Mouse (Mus musculus) heart, postnatal 36 days (tissue): Measurements from ENCODE around the gene Mical3. TPM values are rescaled to one million over a fixed set of nuclear protein-coding genes. Genes with fewer than 3 reads are reported as not detected.
"Not testable (repeated sequence)": the region's sequence is repeated elsewhere in the genome, so short reads cannot be mapped to it uniquely, and the experiment has no call there.

ENCODE experiments used
- DNase-seq, 2 experiments: peaks; one replicate each; pipeline ENCODE4 v3.0.0; 2021 to 2022
- intact Hi-C: fragments of 180-260 bp; cut with DNase I; formaldehyde crosslinking; loops from one replicate; pipeline ENCODE4 v1.15.1; 2025
- total RNA-seq, 2 experiments: library from RNA; stranded (reverse); gene quantifications; 2 replicates each; pipeline ENCODE4 v1.2.3; 2021

Gene Mical3
- total RNA-seq, 2 experiments from 2014 or later = 119 to 136 TPM

- peak; percentile 88 to 91 for DNase-seq
- intact Hi-C loops = no loop called here
Observed at GRCm38 (mm10) chr6:120916074-120916971, 214.5 kb downstream of the Mical3 start, which contains the start of gene Bid. TSS of gene Bid (minus strand) at chr6:120916853.

GRCm38 (mm10) chr6:120915649-120915975 is 215.2 kb downstream of the Mical3 start:
- intact Hi-C loops = no loop called here
- no peak for DNase-seq

GRCm38 (mm10) chr6:120914911-120915648 is 215.7 kb downstream of the Mical3 start:
- intact Hi-C loops = no loop called here
- DNase-seq = no peak

- DNase-seq = no peak
- intact Hi-C loops = no loop called here
Observed at GRCm38 (mm10) chr6:120914533-120914910, 216.3 kb downstream of the Mical3 start.

GRCm38 (mm10) chr6:120913783-120914182 is 217.0 kb downstream of the Mical3 start:
- intact Hi-C loops = no loop called here
- DNase-seq = no peak

GRCm38 (mm10) chr6:120912931-120913330 is 217.9 kb downstream of the Mical3 start:
- intact Hi-C loops = no loop called here
- DNase-seq = peak in 1 of 2 experiments; percentile 16

GRCm38 (mm10) chr6:120911213-120912007 is 219.4 kb downstream of the Mical3 start:
- peak in 1 of 2 experiments; percentile 46 for DNase-seq
- intact Hi-C loops = no loop called here

GRCm38 (mm10) chr6:120909501-120909900 is 221.3 kb downstream of the Mical3 start:
- intact Hi-C loops = no loop called here
- no peak for DNase-seq

- intact Hi-C loops, DNase-seq: not testable (repeated sequence)
Observed at GRCm38 (mm10) chr6:120907876-120908597, 222.8 kb downstream of the Mical3 start.

GRCm38 (mm10) chr6:120906521-120906920 is 224.3 kb downstream of the Mical3 start:
- intact Hi-C loops = no loop called here
- DNase-seq = no peak

- intact Hi-C loops = no loop called here
- DNase-seq = no peak
Observed at GRCm38 (mm10) chr6:120905111-120905510, 225.7 kb downstream of the Mical3 start.

GRCm38 (mm10) chr6:120903961-120904360 is 226.8 kb downstream of the Mical3 start:
- intact Hi-C loops = loop anchor here (5.0 kb wide), 1 partner anchor 228 kb away; the partner anchor contains the start of gene Mical3
- DNase-seq = no peak

- intact Hi-C loops = loop anchor here (5.0 kb wide), 1 partner anchor 229 kb away; the partner anchor contains the start of gene Mical3
- no peak for DNase-seq
Observed at GRCm38 (mm10) chr6:120903450-120903912, 227.3 kb downstream of the Mical3 start.

GRCm38 (mm10) chr6:120901776-120902645 is 228.8 kb downstream of the Mical3 start:
- intact Hi-C loops = loop anchor here (5.0 kb wide), 1 partner anchor 230 kb away; the partner anchor contains the start of gene Mical3

GRCm38 (mm10) chr6:120898188-120898833 is 232.5 kb downstream of the Mical3 start:
- DNase-seq = peak; percentile 45 to 50

More at GRCm38 (mm10) chr6:120901776-120902645, 228.8 kb downstream of the Mical3 start:
- DNase-seq = no peak

GRCm38 (mm10) chr6:120894524-120894923 is 236.3 kb downstream of the Mical3 start:
- DNase-seq = no peak
- intact Hi-C loops = no loop called here

More at GRCm38 (mm10) chr6:120898188-120898833, 232.5 kb downstream of the Mical3 start:
- intact Hi-C loops = loop anchor here (2.0 to 5.0 kb wide), 2 partner anchors 54 to 280 kb away; no protein-coding TSS in a partner anchor

GRCm38 (mm10) chr6:120894089-120894488 is 236.7 kb downstream of the Mical3 start:
- intact Hi-C loops = no loop called here
- no peak for DNase-seq

- no peak for DNase-seq
- intact Hi-C loops = no loop called here
Observed at GRCm38 (mm10) chr6:120886696-120887095, 244.1 kb downstream of the Mical3 start.
